Mouse (Mus musculus): ENCODE measurements around the gene Gtsf1l. TPM values are rescaled to one million over a fixed set of nuclear protein-coding genes. Genes with fewer than 3 reads are reported as not detected.

Gene Gtsf1l
- polyA plus RNA-seq, 1 experiment from 2014 or later = not detected

- ATAC-seq = no peak
- H3K4me2 ChIP-seq (ENCODE audit: low read length) = no peak overlapping the region
- H3K9ac ChIP-seq (ENCODE audit: low read depth, low read length) = no peak overlapping the region
- peaks cover 4% of the 10 kb centered on the region; the same call in 1 of the 2 replicates for H3K36me3 ChIP-seq (ENCODE audit: control insufficient read depth, insufficient read depth, low read length)
- peaks cover 15% of the 10 kb centered on the region for H3K4me1 ChIP-seq (ENCODE audit: control insufficient read depth, insufficient read depth, low read length)
- H3K4me3 ChIP-seq (ENCODE audit: low read depth, low read length) = no peak overlapping the region
- no peaks in the 10 kb centered on the region for H3K9me3 ChIP-seq (replicated peaks; ENCODE audit: control insufficient read depth, low read length, poor library complexity, severe bottlenecking)
- H3K27ac ChIP-seq (ENCODE audit: low read length) = no peak overlapping the region
- peaks cover 6% of the 10 kb centered on the region for H3K27me3 ChIP-seq (ENCODE audit: control insufficient read depth, insufficient read depth, low read depth, low read length)
- 75% methylated on average over 1 of the region's 1 CpGs for WGBS
These were observed 36.0 kb downstream of the Gtsf1l start for GRCm38 (mm10) chr2:163051691-163052090.

GRCm38 (mm10) chr2:163049116-163049515, 38.5 kb downstream of the Gtsf1l start:
- Histone ChIP-seq H3K9ac (ENCODE audit: low read depth, low read length) (no peak overlapping the region), H3K27ac (ENCODE audit: low read length) (no peak overlapping the region)
- WGBS = 92% methylated on average over 2 of the region's 2 CpGs

GRCm38 (mm10) chr2:163048125-163048524, 39.5 kb downstream of the Gtsf1l start:
- peak; percentile 79 for ATAC-seq
- Histone ChIP-seq H3K36me3 (ENCODE audit: control insufficient read depth, insufficient read depth, low read length) (peaks cover 10% of the 10 kb centered on the region), H3K4me3 (ENCODE audit: low read depth, low read length) (peak overlapping the region; percentile 25), H3K27me3 (ENCODE audit: control insufficient read depth, insufficient read depth, low read depth, low read length) (no peaks in the 10 kb centered on the region), H3K4me1 (ENCODE audit: control insufficient read depth, insufficient read depth, low read length) (no peaks in the 10 kb centered on the region), H3K27ac (ENCODE audit: low read length) (no peak overlapping the region), H3K4me2 (ENCODE audit: low read length) (peak overlapping the region; percentile 57), H3K9ac (ENCODE audit: low read depth, low read length) (no peak overlapping the region), H3K9me3 (replicated peaks; ENCODE audit: control insufficient read depth, low read length, poor library complexity, severe bottlenecking) (no peaks in the 10 kb centered on the region)
- 3% methylated on average over 10 of the region's 10 CpGs for WGBS

More at GRCm38 (mm10) chr2:163049116-163049515, 38.5 kb downstream of the Gtsf1l start:
- no peak for ATAC-seq
- no peaks in the 10 kb centered on the region for H3K27me3 ChIP-seq (ENCODE audit: control insufficient read depth, insufficient read depth, low read depth, low read length)
- no peaks in the 10 kb centered on the region for H3K9me3 ChIP-seq (replicated peaks; ENCODE audit: control insufficient read depth, low read length, poor library complexity, severe bottlenecking)
- H3K4me1 ChIP-seq (ENCODE audit: control insufficient read depth, insufficient read depth, low read length) = peaks cover 5% of the 10 kb centered on the region; the same call in 1 of the 2 replicates
- H3K4me2 ChIP-seq (ENCODE audit: low read length) = no peak overlapping the region
- peaks cover 10% of the 10 kb centered on the region; the same call in 1 of the 2 replicates for H3K36me3 ChIP-seq (ENCODE audit: control insufficient read depth, insufficient read depth, low read length)
- no peak overlapping the region for H3K4me3 ChIP-seq (ENCODE audit: low read depth, low read length)

GRCm38 (mm10) chr2:163039940-163040339, 47.7 kb downstream of the Gtsf1l start:
- Histone ChIP-seq H3K4me3 (ENCODE audit: low read depth, low read length) (no peak overlapping the region), H3K4me1 (ENCODE audit: control insufficient read depth, insufficient read depth, low read length) (no peaks in the 10 kb centered on the region), H3K9me3 (replicated peaks; ENCODE audit: control insufficient read depth, low read length, poor library complexity, severe bottlenecking) (no peaks in the 10 kb centered on the region), H3K27ac (ENCODE audit: low read length) (no peak overlapping the region), H3K9ac (ENCODE audit: low read depth, low read length) (no peak overlapping the region), H3K36me3 (ENCODE audit: control insufficient read depth, insufficient read depth, low read length) (peaks cover 31% of the 10 kb centered on the region), H3K27me3 (ENCODE audit: control insufficient read depth, insufficient read depth, low read depth, low read length) (no peaks in the 10 kb centered on the region), H3K4me2 (ENCODE audit: low read length) (no peak overlapping the region)
- ATAC-seq = no peak
- 93% methylated on average over 7 of the region's 7 CpGs for WGBS

Small RNA genes within 50 kb of the gene (microRNA-seq; reads per million reads assigned to microRNA genes)
- gene Gm22174 (not detected), gene Mir7003 (not detected)

Other genes starting within 250 kb of the Gtsf1l start
- 118 and 137 TPM in 2 replicates for gene Srsf6, start 156.3 kb downstream of the Gtsf1l start, polyA plus RNA-seq (2015; fragmentation: Nextera tagmentation; extraction: Ambion mirVana)
- 4.6 and 8.3 TPM in 2 replicates for gene L3mbtl1, start 144.4 kb downstream of the Gtsf1l start, polyA plus RNA-seq (2015; fragmentation: Nextera tagmentation; extraction: Ambion mirVana)
- gene Sgk2, start 100.5 kb downstream of the Gtsf1l start, polyA plus RNA-seq (2015; fragmentation: Nextera tagmentation; extraction: Ambion mirVana) = 0.17 TPM in 1 of 2 replicates, not detected in the other
- gene Ift52, start 70.5 kb downstream of the Gtsf1l start, polyA plus RNA-seq (2015; fragmentation: Nextera tagmentation; extraction: Ambion mirVana) = 41.0 and 43.1 TPM in 2 replicates
- 1.9 and 3.9 TPM in 2 replicates for gene Mybl2, start 33.2 kb downstream of the Gtsf1l start, polyA plus RNA-seq (2015; fragmentation: Nextera tagmentation; extraction: Ambion mirVana)
- 54.5 and 55.3 TPM in 2 replicates for gene Tox2, start 115.3 kb upstream of the Gtsf1l start, polyA plus RNA-seq (2015; fragmentation: Nextera tagmentation; extraction: Ambion mirVana)

Data from midbrain, embryonic 16.5 days (tissue).